Mouse (Mus musculus): ENCODE data around the gene Wbp1l. TPM values are rescaled to one million over a fixed set of nuclear protein-coding genes. Genes with fewer than 3 reads are reported as not detected.
A peak's percentile ranks its signal among the peaks of the same experiment; 100 is the strongest.

Wbp1l gene
- polyA plus RNA-seq, 1 experiment from 2014 or later, result 48.0 TPM

GRCm38 (mm10) chr19:46696482-46696881, 97.6 kb downstream of the Wbp1l start:
- peaks cover 3% of the 10 kb centered on the region; the same call in 1 of the 2 replicates for H3K36me3 ChIP-seq
- H3K27me3 ChIP-seq, result no peaks in the 10 kb centered on the region; the same call in 1 of the 2 replicates
- H3K4me3 ChIP-seq, result no peak overlapping the region
- no peak overlapping the region for H3K9ac ChIP-seq
- 92% methylated on average over 8 of the region's 8 CpGs for WGBS
- H3K27ac ChIP-seq, result no peak overlapping the region
- H3K4me2 ChIP-seq, result no peak overlapping the region
- no peaks in the 10 kb centered on the region for H3K9me3 ChIP-seq
- ATAC-seq (ENCODE audit: borderline replicate concordance, extremely low read depth, low FRiP score, low TSS enrichment), result no peak
- no peaks in the 10 kb centered on the region for H3K4me1 ChIP-seq

- Histone ChIP-seq H3K4me3 (no peak overlapping the region), H3K9ac (no peak overlapping the region), H3K27me3 (no peaks in the 10 kb centered on the region; the same call in 1 of the 2 replicates), H3K36me3 (peaks cover 3% of the 10 kb centered on the region; the same call in 1 of the 2 replicates), H3K9me3 (no peaks in the 10 kb centered on the region), H3K27ac (no peak overlapping the region), H3K4me2 (no peak overlapping the region), H3K4me1 (no peaks in the 10 kb centered on the region)
- WGBS, result 88% methylated on average over 7 of the region's 7 CpGs
- ATAC-seq (ENCODE audit: borderline replicate concordance, extremely low read depth, low FRiP score, low TSS enrichment), result no peak
Observed at GRCm38 (mm10) chr19:46696943-46697342, 98.1 kb downstream of the Wbp1l start.

GRCm38 (mm10) chr19:46697840-46698517, 99.1 kb downstream of the Wbp1l start:
- Histone ChIP-seq H3K4me1 (no peaks in the 10 kb centered on the region), H3K9ac (no peak overlapping the region), H3K9me3 (no peaks in the 10 kb centered on the region), H3K4me2 (no peak overlapping the region), H3K4me3 (no peak overlapping the region), H3K27me3 (no peaks in the 10 kb centered on the region; the same call in 1 of the 2 replicates), H3K27ac (no peak overlapping the region), H3K36me3 (peaks cover 3% of the 10 kb centered on the region; the same call in 1 of the 2 replicates)
- 53% methylated on average over 19 of the region's 19 CpGs for WGBS
- no peak for ATAC-seq (ENCODE audit: borderline replicate concordance, extremely low read depth, low FRiP score, low TSS enrichment)

- H3K9me3 ChIP-seq, result no peaks in the 10 kb centered on the region
- ATAC-seq (ENCODE audit: borderline replicate concordance, extremely low read depth, low FRiP score, low TSS enrichment), result no peak
- H3K9ac ChIP-seq, result no peak overlapping the region
- no peaks in the 10 kb centered on the region; the same call in 1 of the 2 replicates for H3K27me3 ChIP-seq
- peaks cover 3% of the 10 kb centered on the region; the same call in 1 of the 2 replicates for H3K36me3 ChIP-seq
- 64% methylated on average over 10 of the region's 10 CpGs for WGBS
- no peak overlapping the region for H3K4me2 ChIP-seq
- no peak overlapping the region for H3K27ac ChIP-seq
- no peaks in the 10 kb centered on the region for H3K4me1 ChIP-seq
- H3K4me3 ChIP-seq, result no peak overlapping the region
Observed at GRCm38 (mm10) chr19:46699011-46699481, 100.2 kb downstream of the Wbp1l start.

GRCm38 (mm10) chr19:46701156-46701555, 102.3 kb downstream of the Wbp1l start:
- Histone ChIP-seq H3K36me3 (peaks cover 3% of the 10 kb centered on the region; the same call in 1 of the 2 replicates), H3K9me3 (no peaks in the 10 kb centered on the region)
- 67% methylated on average over 9 of the region's 9 CpGs for WGBS

GRCm38 (mm10) chr19:46705779-46706495, 107.1 kb downstream of the Wbp1l start:
- 61% methylated on average over 7 of the region's 7 CpGs for WGBS
- no peak overlapping the region for H3K4me3 ChIP-seq
- no peak overlapping the region for H3K9ac ChIP-seq
- peaks cover 3% of the 10 kb centered on the region; the same call in 1 of the 2 replicates for H3K36me3 ChIP-seq
- peaks cover 3% of the 10 kb centered on the region; the same call in 1 of the 2 replicates for H3K27me3 ChIP-seq
- H3K27ac ChIP-seq, result no peak overlapping the region
- no peaks in the 10 kb centered on the region for H3K9me3 ChIP-seq
- H3K4me2 ChIP-seq, result no peak overlapping the region
- ATAC-seq (ENCODE audit: borderline replicate concordance, extremely low read depth, low FRiP score, low TSS enrichment), result no peak
- H3K4me1 ChIP-seq, result peaks cover 15% of the 10 kb centered on the region

More at GRCm38 (mm10) chr19:46701156-46701555, 102.3 kb downstream of the Wbp1l start:
- peaks cover 3% of the 10 kb centered on the region for H3K27me3 ChIP-seq
- H3K4me2 ChIP-seq, result no peak overlapping the region
- H3K4me3 ChIP-seq, result no peak overlapping the region
- no peak overlapping the region for H3K27ac ChIP-seq
- H3K4me1 ChIP-seq, result no peaks in the 10 kb centered on the region
- H3K9ac ChIP-seq, result no peak overlapping the region
- no peak for ATAC-seq (ENCODE audit: borderline replicate concordance, extremely low read depth, low FRiP score, low TSS enrichment)

GRCm38 (mm10) chr19:46706540-46707295, 107.8 kb downstream of the Wbp1l start:
- peak overlapping the region; percentile 49 for H3K4me3 ChIP-seq
- no peaks in the 10 kb centered on the region for H3K36me3 ChIP-seq
- H3K27ac ChIP-seq, result no peak overlapping the region
- H3K9me3 ChIP-seq, result no peaks in the 10 kb centered on the region
- H3K4me2 ChIP-seq, result peak overlapping the region; percentile 76
- 54% methylated on average over 9 of the region's 9 CpGs for WGBS
- H3K9ac ChIP-seq, result peak overlapping the region; percentile 42; the same call in 1 of the 2 replicates
- peaks cover 3% of the 10 kb centered on the region; the same call in 1 of the 2 replicates for H3K27me3 ChIP-seq
- ATAC-seq (ENCODE audit: borderline replicate concordance, extremely low read depth, low FRiP score, low TSS enrichment), result no peak
- H3K4me1 ChIP-seq, result peaks cover 15% of the 10 kb centered on the region

Other genes with a start within 250 kb of the Wbp1l start
- 2.0 and 2.4 TPM in 2 replicates for gene 2310034G01Rik, start 248.8 kb upstream of the Wbp1l start, polyA plus RNA-seq (2015; fragmentation: Nextera tagmentation; extraction: Ambion mirVana)
- 137 and 139 TPM in 2 replicates for gene Actr1a, start 203.3 kb upstream of the Wbp1l start, polyA plus RNA-seq (2015; fragmentation: Nextera tagmentation; extraction: Ambion mirVana)
- 31.9 and 34.5 TPM in 2 replicates for gene Sufu, start 202.2 kb upstream of the Wbp1l start, polyA plus RNA-seq (2015; fragmentation: Nextera tagmentation; extraction: Ambion mirVana)
- 22.2 and 27.8 TPM in 2 replicates for gene Trim8, start 97.4 kb upstream of the Wbp1l start, polyA plus RNA-seq (2015; fragmentation: Nextera tagmentation; extraction: Ambion mirVana)
- 115 and 119 TPM in 2 replicates for gene Arl3, start 25.9 kb upstream of the Wbp1l start, polyA plus RNA-seq (2015; fragmentation: Nextera tagmentation; extraction: Ambion mirVana)
- gene Sfxn2, start 25.7 kb upstream of the Wbp1l start, polyA plus RNA-seq (2015; fragmentation: Nextera tagmentation; extraction: Ambion mirVana), result 27.9 and 28.3 TPM in 2 replicates
- gene Cyp17a1, start 74.1 kb downstream of the Wbp1l start, polyA plus RNA-seq (2015; fragmentation: Nextera tagmentation; extraction: Ambion mirVana), result 0.10 TPM in 1 of 2 replicates, not detected in the other
- gene Borcs7, start 90.8 kb downstream of the Wbp1l start, polyA plus RNA-seq (2015; fragmentation: Nextera tagmentation; extraction: Ambion mirVana), result 15.5 and 16.2 TPM in 2 replicates
- gene As3mt, start 108.4 kb downstream of the Wbp1l start, polyA plus RNA-seq (2015; fragmentation: Nextera tagmentation; extraction: Ambion mirVana), result 29.1 and 30.4 TPM in 2 replicates
- 3.3 and 3.5 TPM in 2 replicates for gene Cnnm2, start 162.5 kb downstream of the Wbp1l start, polyA plus RNA-seq (2015; fragmentation: Nextera tagmentation; extraction: Ambion mirVana)

Data from lung, embryonic 15.5 days (tissue).